Mouse (Mus musculus) spleen, adult 2 months (tissue): ENCODE results near the gene Boc. TPM values are rescaled to one million over a fixed set of nuclear protein-coding genes. Genes with fewer than 3 reads are reported as not detected.

ENCODE experiments used
- DNase-seq, 2 experiments: peaks; one replicate each; pipeline versions ENCODE4 v3.0.0 to v3.0.0-alpha.2; 2012 to 2021; ENCODE audit warnings: low spot score in 2 of 2, low read depth in 1 of 2
- H3K27ac ChIP-seq: fragments of 200-500 bp; 2 replicates; pipeline ENCODE4 v1.5.1; 2012; ENCODE audit warnings: low read length, inconsistent platforms; ENCODE audit not compliant: insufficient read depth
- H3K27me3 ChIP-seq: fragments of 200-500 bp; 2 replicates; pipeline ENCODE4 v1.6.1; 2012; ENCODE audit warnings: mild to moderate bottlenecking, moderate library complexity, low read length, inconsistent platforms; ENCODE audit not compliant: control insufficient read depth, insufficient read depth
- H3K36me3 ChIP-seq: fragments of 200-500 bp; 2 replicates; pipeline ENCODE4 v1.6.1; 2012; ENCODE audit warnings: mild to moderate bottlenecking, low read length, inconsistent platforms; ENCODE audit not compliant: control insufficient read depth, insufficient read depth
- H3K4me1 ChIP-seq: fragments of 200-500 bp; 2 replicates; pipeline ENCODE4 v1.6.1; 2011; ENCODE audit warnings: inconsistent platforms; ENCODE audit not compliant: control insufficient read depth, insufficient read depth, insufficient read length
- H3K4me3 ChIP-seq: fragments of 200-500 bp; 2 replicates; pipeline ENCODE4 v1.5.1; 2011; ENCODE audit warnings: mild to moderate bottlenecking, inconsistent platforms; ENCODE audit not compliant: insufficient read depth, insufficient read length; ENCODE audit errors: extremely low read depth
- CTCF ChIP-seq: fragments of 200-500 bp; IDR thresholded peaks from 2 replicates; pipeline ENCODE4 v1.5.1; 2011; ENCODE audit warnings: mild to moderate bottlenecking, inconsistent platforms; ENCODE audit not compliant: insufficient read depth, insufficient read length, insufficient replicate concordance; ENCODE audit errors: extremely low read depth
- POLR2A ChIP-seq: fragments of 200-500 bp; IDR thresholded peaks from 2 replicates; pipeline ENCODE4 v1.6.1; 2011; ENCODE audit warnings: low read depth, low read length, inconsistent platforms
- WGBS: fragments of 180-500 bp; shearing (Covaris S2); methylation state at CpG from one replicate; pipeline ENCODE4 v1.1.7; 2018; 5-methylcytosine and 5-hydroxymethylcytosine counted together
- polyA plus RNA-seq: library from polyadenylated mRNA; depleted of rRNA; stranded (reverse); fragments of >200 nt; gene quantifications from 2 replicates; pipeline ENCODE4 v1.2.3, GENCODE M21; 2012

Gene Boc
- polyA plus RNA-seq, 1 experiment: 2.4 TPM

GRCm38 (mm10) chr16:44538401-44539395, 20.0 kb downstream of the Boc start:
- Histone ChIP-seq H3K4me1 (no peaks in the 10 kb centered on the region), H3K27ac (no peak overlapping the region), H3K36me3 (no peaks in the 10 kb centered on the region), H3K27me3 (no peaks in the 10 kb centered on the region), H3K4me3 (no peak overlapping the region)
- 73% methylated on average over 16 of the region's 16 CpGs for WGBS
- DNase-seq: no peak
- TF ChIP-seq POLR2A: no peak

- no peak overlapping the region for H3K27ac ChIP-seq
- H3K4me3 ChIP-seq: no peak overlapping the region
- H3K27me3 ChIP-seq: no peaks in the 10 kb centered on the region
- no peaks in the 10 kb centered on the region for H3K4me1 ChIP-seq
- 82% methylated on average over 7 of the region's 7 CpGs for WGBS
- TF ChIP-seq CTCF: no peak
- TF ChIP-seq POLR2A: no peak
- no peak for DNase-seq
- no peaks in the 10 kb centered on the region for H3K36me3 ChIP-seq
Measured at GRCm38 (mm10) chr16:44534122-44534521, 24.6 kb downstream of the Boc start.

GRCm38 (mm10) chr16:44533522-44533921, 25.2 kb downstream of the Boc start:
- 79% methylated on average over 8 of the region's 8 CpGs for WGBS
- Histone ChIP-seq H3K4me1 (no peaks in the 10 kb centered on the region), H3K27me3 (no peaks in the 10 kb centered on the region), H3K27ac (no peak overlapping the region), H3K4me3 (no peak overlapping the region), H3K36me3 (no peaks in the 10 kb centered on the region)
- TF ChIP-seq CTCF (no peak), POLR2A (no peak)
- DNase-seq: no peak

GRCm38 (mm10) chr16:44532851-44533250, 25.8 kb downstream of the Boc start:
- WGBS: 87% methylated on average over 16 of the region's 16 CpGs
- no peak overlapping the region for H3K27ac ChIP-seq
- no peak for TF ChIP-seq CTCF
- no peak for TF ChIP-seq POLR2A

GRCm38 (mm10) chr16:44531239-44531797, 27.4 kb downstream of the Boc start:
- no peak for DNase-seq
- WGBS: 88% methylated on average over 12 of the region's 12 CpGs

More at GRCm38 (mm10) chr16:44532851-44533250, 25.8 kb downstream of the Boc start:
- no peaks in the 10 kb centered on the region for H3K27me3 ChIP-seq
- H3K4me1 ChIP-seq: no peaks in the 10 kb centered on the region
- DNase-seq: no peak
- no peaks in the 10 kb centered on the region for H3K36me3 ChIP-seq
- no peak overlapping the region for H3K4me3 ChIP-seq

GRCm38 (mm10) chr16:44530829-44531228, 27.9 kb downstream of the Boc start:
- 52% methylated on average over 7 of the region's 7 CpGs for WGBS
- H3K27me3 ChIP-seq: no peaks in the 10 kb centered on the region
- no peaks in the 10 kb centered on the region for H3K4me1 ChIP-seq
- TF ChIP-seq CTCF (no peak), POLR2A (no peak)
- DNase-seq: no peak
- no peak overlapping the region for H3K4me3 ChIP-seq
- H3K27ac ChIP-seq: no peak overlapping the region
- no peaks in the 10 kb centered on the region for H3K36me3 ChIP-seq

More at GRCm38 (mm10) chr16:44531239-44531797, 27.4 kb downstream of the Boc start:
- H3K36me3 ChIP-seq: no peaks in the 10 kb centered on the region
- H3K4me1 ChIP-seq: no peaks in the 10 kb centered on the region
- no peak overlapping the region for H3K4me3 ChIP-seq
- TF ChIP-seq POLR2A: no peak
- TF ChIP-seq CTCF: no peak
- H3K27ac ChIP-seq: no peak overlapping the region
- no peaks in the 10 kb centered on the region for H3K27me3 ChIP-seq

GRCm38 (mm10) chr16:44530191-44530590, 28.5 kb downstream of the Boc start:
- H3K4me3 ChIP-seq: no peak overlapping the region
- H3K27me3 ChIP-seq: no peaks in the 10 kb centered on the region
- H3K36me3 ChIP-seq: no peaks in the 10 kb centered on the region
- H3K4me1 ChIP-seq: no peaks in the 10 kb centered on the region
- H3K27ac ChIP-seq: no peak overlapping the region
- TF ChIP-seq POLR2A: no peak
- no peak for TF ChIP-seq CTCF
- DNase-seq: no peak
- 82% methylated on average over 9 of the region's 9 CpGs for WGBS
